Mouse (Mus musculus): Measurements from ENCODE around the gene Cdc6. TPM values are rescaled to one million over a fixed set of nuclear protein-coding genes. Genes with fewer than 3 reads are reported as not detected.
A peak's percentile ranks its signal among the peaks of the same experiment; 100 is the strongest.

Gene Cdc6
- polyA plus RNA-seq, 1 experiment from 2014 or later: 47.0 TPM

DNA sequence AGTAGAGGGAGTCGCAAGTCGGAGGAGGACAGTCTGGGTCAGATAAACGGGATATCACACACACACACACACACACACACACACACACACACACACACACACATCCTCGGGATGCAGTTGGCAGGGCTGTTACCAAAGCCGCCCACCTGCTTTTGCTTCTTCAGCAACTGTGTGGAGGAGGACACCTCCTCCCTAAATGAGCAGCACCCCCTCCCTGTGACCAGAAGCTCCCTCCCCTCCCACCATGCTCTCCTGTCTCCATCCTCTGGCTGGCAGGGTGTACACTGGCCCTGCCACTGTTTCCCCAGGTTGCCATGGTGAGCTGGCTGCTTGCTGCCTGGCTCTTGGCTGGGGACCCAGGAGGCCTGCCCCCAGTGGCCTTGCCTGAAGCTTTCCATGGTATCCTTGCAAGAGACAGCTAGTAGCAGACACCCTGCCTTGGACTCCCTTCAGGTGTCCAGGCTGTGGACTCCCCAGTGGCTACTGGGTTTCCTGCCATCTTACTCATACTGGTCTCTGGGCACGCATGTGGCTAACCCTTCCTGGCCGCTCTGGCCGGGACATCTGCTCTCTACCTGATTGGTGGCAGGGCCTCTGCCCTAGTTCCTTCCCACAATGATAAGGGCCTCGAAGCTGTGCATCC, 59.0 kb downstream of the Cdc6 start:
- WGBS: 33% methylated on average over 9 of the region's 9 CpGs
- peak; percentile 45 for TF ChIP-seq CTCF (IDR thresholded peaks at IDR 0.05; ENCODE audit: low read depth)
- Histone ChIP-seq H3K4me1 (ENCODE audit: insufficient read depth) (peaks cover 70% of the 10 kb centered on the region), H3K9ac (no peak overlapping the region), H3K36me3 (ENCODE audit: insufficient read depth) (peaks cover 56% of the 10 kb centered on the region), H3K27ac (ENCODE audit: low read depth) (0 out of 2 replicates have a peak overlapping the region, but pooled peaks have one; percentile 37), H3K9me3 (ENCODE audit: low read depth, low read length) (no peaks in the 10 kb centered on the region), H3K4me3 (ENCODE audit: low read depth, low read length) (no peak overlapping the region), H3K4me2 (peak overlapping the region; percentile 100; the same call in 1 of the 2 replicates), H3K27me3 (ENCODE audit: insufficient read depth, low read length) (no peaks in the 10 kb centered on the region)
- no peak for ATAC-seq (ENCODE audit: insufficient read depth)
- no peak for DNase-seq

DNA sequence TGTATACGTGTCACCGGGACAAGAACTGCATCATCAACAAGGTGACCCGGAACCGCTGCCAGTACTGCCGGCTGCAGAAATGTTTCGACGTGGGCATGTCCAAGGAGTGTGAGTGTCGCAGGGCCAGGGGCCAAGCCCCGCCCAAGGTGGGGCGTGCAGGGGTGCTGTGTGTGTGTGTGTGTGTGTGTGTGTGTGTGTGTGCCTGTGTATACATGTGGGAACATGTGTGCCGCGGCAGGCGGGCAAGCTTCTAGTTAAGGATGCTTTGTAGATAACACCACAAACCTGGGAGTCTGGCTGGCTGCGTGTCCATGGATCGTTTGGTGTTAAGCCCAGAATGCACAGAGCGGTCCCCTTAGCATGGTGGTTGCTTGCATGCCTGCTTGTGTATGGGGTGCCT, 60.5 kb downstream of the Cdc6 start:
- no peak for DNase-seq
- 30% methylated on average over 16 of the region's 16 CpGs for WGBS
- no peak overlapping the region for H3K9ac ChIP-seq
- no peaks in the 10 kb centered on the region for H3K9me3 ChIP-seq (ENCODE audit: low read depth, low read length)
- no peaks in the 10 kb centered on the region for H3K27me3 ChIP-seq (ENCODE audit: insufficient read depth, low read length)
- peaks cover 66% of the 10 kb centered on the region for H3K4me1 ChIP-seq (ENCODE audit: insufficient read depth)
- H3K36me3 ChIP-seq (ENCODE audit: insufficient read depth): peaks cover 71% of the 10 kb centered on the region
- no peak overlapping the region for H3K4me3 ChIP-seq (ENCODE audit: low read depth, low read length)
- TF ChIP-seq CTCF (IDR thresholded peaks at IDR 0.05; ENCODE audit: low read depth): no peak
- peak overlapping the region; percentile 46 for H3K4me2 ChIP-seq
- peak overlapping the region; percentile 82 for H3K27ac ChIP-seq (ENCODE audit: low read depth)
- no peak for ATAC-seq (ENCODE audit: insufficient read depth)

- Histone ChIP-seq H3K9me3 (ENCODE audit: low read depth, low read length) (no peaks in the 10 kb centered on the region), H3K27ac (ENCODE audit: low read depth) (peak overlapping the region; percentile 82), H3K4me2 (peak overlapping the region; percentile 46), H3K36me3 (ENCODE audit: insufficient read depth) (peaks cover 79% of the 10 kb centered on the region), H3K4me1 (ENCODE audit: insufficient read depth) (peaks cover 63% of the 10 kb centered on the region), H3K9ac (no peak overlapping the region), H3K4me3 (ENCODE audit: low read depth, low read length) (no peak overlapping the region), H3K27me3 (ENCODE audit: insufficient read depth, low read length) (no peaks in the 10 kb centered on the region)
- no peak for ATAC-seq (ENCODE audit: insufficient read depth)
- no peak for TF ChIP-seq CTCF (IDR thresholded peaks at IDR 0.05; ENCODE audit: low read depth)
- DNase-seq: peak; percentile 75
- WGBS: 10% methylated on average over 20 of the region's 20 CpGs
Measured at GRCm38 (mm10) chr11:98968716-98969495, 61.3 kb downstream of the Cdc6 start.

- peak; percentile 71 for DNase-seq
- Histone ChIP-seq H3K4me2 (peak overlapping the region; percentile 46; the same call in 1 of the 2 replicates), H3K27me3 (ENCODE audit: insufficient read depth, low read length) (no peaks in the 10 kb centered on the region), H3K9me3 (ENCODE audit: low read depth, low read length) (no peaks in the 10 kb centered on the region), H3K4me3 (ENCODE audit: low read depth, low read length) (no peak overlapping the region), H3K36me3 (ENCODE audit: insufficient read depth) (peaks cover 85% of the 10 kb centered on the region), H3K4me1 (ENCODE audit: insufficient read depth) (peaks cover 57% of the 10 kb centered on the region), H3K27ac (ENCODE audit: low read depth) (peak overlapping the region; percentile 50; the same call in 1 of the 2 replicates), H3K9ac (no peak overlapping the region)
- WGBS: 18% methylated on average over 17 of the region's 17 CpGs
- 0 out of 2 replicates have a peak, but pooled peaks have one; percentile 2 for ATAC-seq (ENCODE audit: insufficient read depth)
- no peak for TF ChIP-seq CTCF (IDR thresholded peaks at IDR 0.05; ENCODE audit: low read depth)
Measured at GRCm38 (mm10) chr11:98969496-98969927, 61.9 kb downstream of the Cdc6 start.

DNA sequence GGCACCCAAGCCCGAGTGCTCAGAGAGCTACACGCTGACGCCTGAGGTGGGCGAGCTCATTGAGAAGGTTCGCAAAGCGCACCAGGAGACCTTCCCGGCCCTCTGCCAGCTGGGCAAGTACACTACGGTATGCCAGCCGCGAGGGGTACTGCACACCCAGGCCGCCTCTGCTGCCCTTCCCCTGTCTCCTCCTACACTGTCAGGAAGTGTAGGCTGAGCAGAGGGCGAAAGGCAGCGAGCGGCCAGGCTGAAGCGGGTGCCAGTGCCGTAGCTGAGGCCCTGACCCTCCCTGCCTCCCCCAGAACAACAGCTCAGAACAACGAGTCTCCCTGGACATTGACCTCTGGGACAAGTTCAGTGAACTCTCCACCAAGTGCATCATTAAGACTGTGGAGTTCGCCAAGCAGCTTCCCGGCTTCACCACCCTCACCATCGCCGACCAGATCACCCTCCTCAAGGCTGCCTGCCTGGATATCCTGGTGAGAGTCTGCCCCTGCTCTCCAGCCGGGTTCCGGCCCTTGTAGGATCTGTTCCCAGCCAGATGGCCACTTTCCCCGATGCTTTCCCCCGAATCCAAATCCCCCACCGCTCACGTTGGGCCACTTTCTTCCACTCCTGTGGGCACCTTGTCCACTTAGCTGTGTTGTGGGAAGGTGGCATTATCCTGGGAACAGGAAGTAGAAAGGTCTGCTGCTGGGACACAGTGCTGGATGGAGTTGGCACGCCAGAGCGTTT, 62.8 kb downstream of the Cdc6 start:
- Histone ChIP-seq H3K27me3 (ENCODE audit: insufficient read depth, low read length) (no peaks in the 10 kb centered on the region), H3K36me3 (ENCODE audit: insufficient read depth) (peaks cover 89% of the 10 kb centered on the region), H3K9ac (no peak overlapping the region), H3K4me2 (0 out of 2 replicates have a peak overlapping the region, but pooled peaks have one; percentile 1), H3K9me3 (ENCODE audit: low read depth, low read length) (no peaks in the 10 kb centered on the region; the same call in 1 of the 2 replicates), H3K4me3 (ENCODE audit: low read depth, low read length) (no peak overlapping the region), H3K4me1 (ENCODE audit: insufficient read depth) (peaks cover 49% of the 10 kb centered on the region), H3K27ac (ENCODE audit: low read depth) (no peak overlapping the region)
- WGBS: 57% methylated on average over 29 of the region's 29 CpGs
- DNase-seq: no peak
- ATAC-seq (ENCODE audit: insufficient read depth): no peak
- TF ChIP-seq CTCF (IDR thresholded peaks at IDR 0.05; ENCODE audit: low read depth): no peak

DNA sequence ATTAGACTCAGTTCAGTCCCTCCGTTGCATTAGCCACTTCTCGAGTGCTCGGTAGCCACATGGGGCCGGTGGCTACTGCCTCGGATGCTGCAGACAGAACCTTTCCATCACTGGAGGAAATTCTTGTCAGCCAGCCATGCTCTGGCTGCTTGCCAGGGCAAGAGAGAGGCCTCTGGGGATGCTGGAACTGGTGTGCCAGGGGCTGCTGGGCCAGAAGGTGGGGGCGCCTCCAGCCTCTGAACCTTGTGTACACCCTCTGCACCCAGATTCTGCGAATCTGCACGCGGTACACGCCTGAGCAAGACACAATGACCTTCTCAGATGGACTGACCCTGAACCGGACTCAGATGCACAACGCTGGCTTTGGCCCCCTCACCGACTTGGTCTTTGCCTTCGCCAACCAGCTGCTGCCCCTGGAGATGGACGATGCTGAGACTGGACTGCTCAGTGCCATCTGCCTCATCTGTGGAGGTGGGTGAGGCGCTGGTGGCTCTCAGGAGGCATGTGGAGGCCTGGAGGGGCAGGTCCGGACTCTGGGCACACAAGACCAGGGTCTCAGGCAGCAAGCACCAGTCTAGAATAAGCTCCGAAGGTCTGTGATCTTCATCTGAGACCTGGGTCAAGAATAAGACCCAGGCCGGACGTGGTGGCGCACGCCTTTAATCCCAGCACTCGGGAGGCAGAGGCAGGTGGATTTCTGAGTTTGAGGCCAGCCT, 63.9 kb downstream of the Cdc6 start:
- H3K4me3 ChIP-seq (ENCODE audit: low read depth, low read length): no peak overlapping the region
- no peaks in the 10 kb centered on the region; the same call in 1 of the 2 replicates for H3K9me3 ChIP-seq (ENCODE audit: low read depth, low read length)
- ATAC-seq (ENCODE audit: insufficient read depth): no peak
- WGBS: 69% methylated on average over 23 of the region's 23 CpGs
- H3K36me3 ChIP-seq (ENCODE audit: insufficient read depth): peaks cover 85% of the 10 kb centered on the region
- DNase-seq: peak; percentile 86
- H3K4me2 ChIP-seq: no peak overlapping the region
- TF ChIP-seq CTCF (IDR thresholded peaks at IDR 0.05; ENCODE audit: low read depth): no peak
- H3K4me1 ChIP-seq (ENCODE audit: insufficient read depth): peaks cover 38% of the 10 kb centered on the region
- H3K27ac ChIP-seq (ENCODE audit: low read depth): peak overlapping the region; percentile 36; the same call in 1 of the 2 replicates
- H3K9ac ChIP-seq: no peak overlapping the region
- H3K27me3 ChIP-seq (ENCODE audit: insufficient read depth, low read length): no peaks in the 10 kb centered on the region

Measured in lung, embryonic 14.5 days (tissue).